Mouse (Mus musculus) stomach, embryonic 16.5 days (tissue): ENCODE results near the gene Pde8b. TPM values are rescaled to one million over a fixed set of nuclear protein-coding genes. Genes with fewer than 3 reads are reported as not detected.

ENCODE experiments used
- ATAC-seq: fragments of 200-750 bp; cut with Nextera tagmentation; 2 replicates; pipeline ENCODE4 v1.8.0; 2017; ENCODE audit warnings: moderate number of reproducible peaks, moderate TSS enrichment; ENCODE audit not compliant: insufficient read depth, low FRiP score
- H3K27ac ChIP-seq: fragments of 300-500 bp; sonication (generic); 2 replicates; pipeline ENCODE4 v1.5.1; 2014; ENCODE audit warnings: low read length
- H3K27me3 ChIP-seq: fragments of 300-500 bp; sonication (generic); 2 replicates; pipeline ENCODE4 v1.6.1; 2014; ENCODE audit warnings: low read length, control low read depth, mixed read lengths; ENCODE audit not compliant: control insufficient read depth, insufficient read depth
- H3K36me3 ChIP-seq: fragments of 300-500 bp; sonication (generic); 2 replicates; pipeline ENCODE4 v1.6.1; 2014; ENCODE audit warnings: low read length; ENCODE audit not compliant: control insufficient read depth, insufficient read depth
- H3K4me1 ChIP-seq: fragments of 300-500 bp; sonication (generic); 2 replicates; pipeline ENCODE4 v1.6.1; 2014; ENCODE audit warnings: low read length, control low read depth, mixed read lengths; ENCODE audit not compliant: control insufficient read depth, insufficient read depth
- H3K4me2 ChIP-seq: fragments of 300-500 bp; sonication (generic); 2 replicates; pipeline ENCODE4 v1.6.1; 2014; ENCODE audit warnings: low read depth, low read length, mixed read lengths
- H3K4me3 ChIP-seq: fragments of 300-500 bp; sonication (generic); replicated peaks from 2 replicates; pipeline ENCODE4 v1.5.1; 2014; ENCODE audit warnings: mild to moderate bottlenecking, low read length
- H3K9ac ChIP-seq: fragments of 300-500 bp; sonication (generic); 2 replicates; pipeline ENCODE4 v1.6.1; 2014; ENCODE audit warnings: low read length
- H3K9me3 ChIP-seq: fragments of 300-500 bp; sonication (generic); replicated peaks from 2 replicates; pipeline ENCODE4 v1.6.1; 2016; ENCODE audit warnings: low read length, control low read depth; ENCODE audit not compliant: control insufficient read depth
- WGBS: fragments of 180-500 bp; shearing (Covaris S2); extraction: QIAGEN DNeasy Blood & Tissue Kit; methylation state at CpG from one replicate; pipeline ENCODE4 v1.1.7; 2014; 5-methylcytosine and 5-hydroxymethylcytosine counted together
- polyA plus RNA-seq: library from polyadenylated mRNA; unstranded; fragments of >200 nt; fragmentation: Nextera tagmentation; extraction: Ambion mirVana; gene quantifications from 2 replicates; pipeline ENCODE4 v1.2.1, GENCODE M21; 2015

The Pde8b gene
- polyA plus RNA-seq, 1 experiment from 2014 or later = 5.8 TPM

DNA sequence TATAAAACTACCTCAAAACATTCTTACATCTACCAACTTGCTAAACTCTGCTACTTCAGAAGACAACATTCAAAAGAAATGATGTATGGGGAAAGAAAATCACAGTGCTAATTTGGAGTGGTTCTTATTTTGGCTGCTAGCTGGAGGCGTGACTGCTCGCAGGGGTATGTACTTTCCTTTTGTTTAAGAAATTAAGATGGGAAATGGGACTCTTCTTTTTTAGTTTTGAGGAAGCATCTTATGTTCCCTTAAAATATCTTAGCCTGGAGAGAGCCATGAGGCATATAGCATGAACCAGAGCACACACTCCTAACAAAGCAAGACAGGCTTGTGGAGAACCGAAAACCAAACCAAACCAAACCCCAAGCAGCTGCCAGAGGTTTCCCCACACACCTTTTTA lies 167.5 kb downstream of the Pde8b start:
- Histone ChIP-seq H3K4me1 (peaks cover 3% of the 10 kb centered on the region; the same call in 1 of the 2 replicates), H3K27ac (no peak overlapping the region), H3K36me3 (no peaks in the 10 kb centered on the region), H3K27me3 (no peaks in the 10 kb centered on the region), H3K9me3 (no peaks in the 10 kb centered on the region), H3K4me2 (no peak overlapping the region), H3K4me3 (no peak overlapping the region), H3K9ac (no peak overlapping the region)
- WGBS = 83% methylated on average over 3 of the region's 3 CpGs
- no peak for ATAC-seq

DNA sequence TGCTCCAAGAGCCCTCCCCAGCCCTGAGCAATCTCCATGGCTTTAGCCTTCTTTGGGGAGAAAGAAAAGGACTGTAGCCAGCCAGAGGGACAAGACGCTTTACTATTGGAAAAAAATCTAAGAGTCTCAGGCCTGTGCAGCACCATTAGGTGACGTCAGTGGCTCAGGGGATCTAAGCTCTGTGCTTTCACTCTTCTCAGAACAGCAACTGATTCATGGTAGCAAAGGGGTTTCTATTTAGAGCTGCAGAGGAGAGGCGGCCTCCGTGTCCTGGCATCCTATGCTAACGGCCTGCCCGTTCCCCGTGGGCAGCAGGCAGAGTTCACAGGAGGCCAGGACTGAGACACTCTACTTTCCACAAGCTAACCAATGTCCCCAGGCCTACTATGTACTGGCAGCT lies 169.1 kb downstream of the Pde8b start:
- ATAC-seq = no peak
- WGBS = 82% methylated on average over 7 of the region's 7 CpGs
- Histone ChIP-seq H3K9ac (no peak overlapping the region), H3K36me3 (no peaks in the 10 kb centered on the region), H3K4me3 (no peak overlapping the region), H3K27ac (no peak overlapping the region), H3K9me3 (no peaks in the 10 kb centered on the region), H3K4me1 (no peaks in the 10 kb centered on the region; the same call in 1 of the 2 replicates), H3K4me2 (no peak overlapping the region), H3K27me3 (no peaks in the 10 kb centered on the region)

GRCm38 (mm10) chr13:95078492-95078891 lies 171.6 kb downstream of the Pde8b start:
- no peak overlapping the region for H3K27ac ChIP-seq
- H3K9me3 ChIP-seq = no peaks in the 10 kb centered on the region
- no peaks in the 10 kb centered on the region for H3K27me3 ChIP-seq
- no peak overlapping the region for H3K9ac ChIP-seq
- WGBS = 70% methylated on average over 6 of the region's 6 CpGs
- H3K4me1 ChIP-seq = no peaks in the 10 kb centered on the region; the same call in 1 of the 2 replicates
- no peak for ATAC-seq
- no peak overlapping the region for H3K4me2 ChIP-seq
- H3K4me3 ChIP-seq = no peak overlapping the region
- no peaks in the 10 kb centered on the region for H3K36me3 ChIP-seq

- 75% methylated on average over 3 of the region's 3 CpGs for WGBS
These were observed 172.4 kb downstream of the Pde8b start for GRCm38 (mm10) chr13:95077688-95078087.

DNA sequence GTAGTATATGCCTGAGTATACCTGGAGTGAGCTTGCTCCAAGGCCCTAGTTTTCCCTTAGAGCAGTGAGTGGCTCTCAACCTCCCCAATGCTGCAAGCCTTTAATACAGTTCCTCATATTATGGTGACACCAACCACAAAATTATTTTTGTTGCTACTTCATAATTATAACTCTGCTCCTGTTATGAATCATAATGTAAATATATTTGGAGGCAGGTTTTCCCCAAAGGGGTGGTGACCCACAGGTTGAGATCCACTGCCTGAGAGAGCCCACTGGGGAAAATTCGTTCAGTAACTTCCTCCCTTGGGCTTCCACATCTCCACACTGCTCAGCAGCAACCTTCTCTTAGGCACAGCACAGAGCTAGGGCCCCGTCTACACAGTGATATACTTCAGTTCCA lies 174.0 kb downstream of the Pde8b start:
- Histone ChIP-seq H3K36me3 (no peaks in the 10 kb centered on the region), H3K4me1 (peaks cover 3% of the 10 kb centered on the region; the same call in 1 of the 2 replicates), H3K27me3 (no peaks in the 10 kb centered on the region), H3K27ac (no peak overlapping the region), H3K9ac (no peak overlapping the region), H3K4me3 (no peak overlapping the region), H3K4me2 (no peak overlapping the region), H3K9me3 (no peaks in the 10 kb centered on the region; the same call in 1 of the 2 replicates)
- 72% methylated on average over 2 of the region's 2 CpGs for WGBS
- ATAC-seq = no peak

More at GRCm38 (mm10) chr13:95077688-95078087, 172.4 kb downstream of the Pde8b start:
- Histone ChIP-seq H3K4me1 (peaks cover 3% of the 10 kb centered on the region; the same call in 1 of the 2 replicates), H3K4me2 (no peak overlapping the region), H3K27ac (no peak overlapping the region), H3K9ac (no peak overlapping the region), H3K27me3 (no peaks in the 10 kb centered on the region), H3K9me3 (no peaks in the 10 kb centered on the region), H3K36me3 (no peaks in the 10 kb centered on the region), H3K4me3 (no peak overlapping the region)
- no peak for ATAC-seq

DNA sequence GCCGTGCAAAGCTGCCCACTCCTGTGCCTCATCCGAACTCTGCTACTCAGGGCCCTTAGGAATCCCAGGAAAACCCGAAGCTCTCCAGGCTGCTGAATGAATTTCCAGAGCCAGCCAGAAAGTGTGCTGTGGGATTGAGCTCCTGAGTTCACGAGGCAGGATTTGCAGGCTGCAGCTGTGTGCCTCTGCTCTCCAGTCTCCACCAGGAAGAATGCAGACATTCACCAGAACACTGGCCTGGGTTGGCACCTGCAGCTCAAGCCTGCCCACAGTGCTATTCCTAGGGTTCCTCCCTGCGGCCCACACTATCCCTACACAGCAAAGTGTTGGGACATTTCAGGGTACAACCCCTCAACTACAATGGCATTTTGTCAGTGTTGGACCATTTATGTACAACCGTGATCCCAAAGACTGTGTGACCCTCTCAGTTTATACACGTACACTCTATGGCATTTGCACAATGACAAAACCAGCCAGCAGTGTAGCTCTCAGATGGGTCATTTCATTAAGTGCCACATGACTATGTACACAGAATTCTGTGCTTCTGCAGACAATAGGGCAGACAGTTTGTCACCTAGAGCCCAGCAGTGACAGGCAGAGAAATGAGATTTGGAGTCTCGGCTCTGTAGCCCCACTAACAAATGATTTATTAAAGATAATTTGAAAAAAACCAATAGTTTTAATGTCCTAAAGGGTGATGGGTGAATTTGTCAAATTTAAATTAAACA lies 176.5 kb downstream of the Pde8b start:
- Histone ChIP-seq H3K27ac (no peak overlapping the region), H3K4me3 (no peak overlapping the region), H3K36me3 (no peaks in the 10 kb centered on the region), H3K4me1 (0 out of 2 replicates have a peak, but pooled peaks cover 3% of the 10 kb centered on the region), H3K9ac (no peak overlapping the region), H3K4me2 (no peak overlapping the region), H3K27me3 (no peaks in the 10 kb centered on the region), H3K9me3 (no peaks in the 10 kb centered on the region; the same call in 1 of the 2 replicates)
- 53% methylated on average over 8 of the region's 8 CpGs for WGBS
- ATAC-seq = no peak

GRCm38 (mm10) chr13:95070268-95070667 lies 179.9 kb downstream of the Pde8b start:
- Histone ChIP-seq H3K9ac (no peak overlapping the region), H3K27ac (no peak overlapping the region), H3K27me3 (no peaks in the 10 kb centered on the region), H3K4me2 (no peak overlapping the region), H3K36me3 (no peaks in the 10 kb centered on the region), H3K4me3 (no peak overlapping the region), H3K4me1 (0 out of 2 replicates have a peak, but pooled peaks cover 3% of the 10 kb centered on the region), H3K9me3 (no peaks in the 10 kb centered on the region; the same call in 1 of the 2 replicates)
- ATAC-seq = no peak

DNA sequence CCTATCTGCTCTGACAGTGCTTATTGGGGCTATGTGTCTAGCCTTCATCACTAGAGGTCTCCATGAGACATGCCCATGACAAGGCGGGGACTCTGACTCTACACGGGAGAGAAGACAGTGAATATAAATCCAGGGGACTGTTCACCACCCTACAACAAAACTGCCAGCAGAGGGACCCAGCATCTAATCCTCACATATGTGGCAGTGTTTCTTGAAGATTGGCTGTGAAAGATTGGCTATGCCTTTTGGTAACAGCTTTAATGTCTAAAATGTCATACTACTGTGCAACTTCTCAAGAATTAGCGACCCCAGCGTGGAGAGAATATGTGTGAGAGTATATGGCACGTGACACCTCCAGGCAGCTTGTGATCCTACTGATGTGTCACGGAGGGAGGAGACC lies 182.3 kb downstream of the Pde8b start:
- WGBS = 58% methylated on average over 6 of the region's 6 CpGs
- H3K36me3 ChIP-seq = no peaks in the 10 kb centered on the region
- no peak overlapping the region for H3K27ac ChIP-seq
- H3K9ac ChIP-seq = no peak overlapping the region
- no peaks in the 10 kb centered on the region; the same call in 1 of the 2 replicates for H3K9me3 ChIP-seq
- no peak for ATAC-seq
- no peaks in the 10 kb centered on the region for H3K27me3 ChIP-seq
- H3K4me1 ChIP-seq = no peaks in the 10 kb centered on the region
- H3K4me2 ChIP-seq = no peak overlapping the region
- no peak overlapping the region for H3K4me3 ChIP-seq

GRCm38 (mm10) chr13:95063390-95064017 lies 186.6 kb downstream of the Pde8b start:
- H3K9me3 ChIP-seq = no peaks in the 10 kb centered on the region
- no peak overlapping the region for H3K4me2 ChIP-seq
- 68% methylated on average over 4 of the region's 4 CpGs for WGBS
- no peak overlapping the region for H3K27ac ChIP-seq
- no peaks in the 10 kb centered on the region for H3K36me3 ChIP-seq
- H3K27me3 ChIP-seq = no peaks in the 10 kb centered on the region
- H3K9ac ChIP-seq = no peak overlapping the region
- H3K4me1 ChIP-seq = no peaks in the 10 kb centered on the region
- ATAC-seq = no peak
- H3K4me3 ChIP-seq = no peak overlapping the region
